Mouse (Mus musculus): ENCODE results near the gene Sgpp2.

DNA sequence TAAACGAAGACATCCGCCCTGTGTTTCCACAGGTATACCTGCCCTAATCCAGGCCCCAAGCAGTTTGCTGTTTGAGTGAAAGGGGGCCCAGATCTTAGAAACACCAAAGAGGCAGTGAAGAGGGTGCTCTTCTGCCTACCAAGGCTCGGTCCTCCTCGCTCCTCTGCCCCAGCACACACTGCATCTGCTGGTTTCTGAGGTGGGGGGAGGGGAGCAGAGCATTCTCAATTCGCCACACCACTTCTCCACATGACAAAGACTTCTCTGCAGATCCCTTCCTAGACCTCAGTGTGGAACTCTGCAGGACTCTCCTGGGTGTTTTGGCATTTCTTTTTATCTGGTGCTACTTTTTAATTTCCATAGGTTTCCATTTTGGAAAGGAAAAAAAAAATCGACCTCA lies 85.6 kb downstream of the Sgpp2 start:
- TF ChIP-seq CTCF (IDR thresholded peaks at IDR 0.05; ENCODE audit: borderline replicate concordance, control insufficient read depth, extremely low read depth, insufficient read depth, low read length, poor library complexity) = no peak
- no peak for TF ChIP-seq POLR2A (IDR thresholded peaks at IDR 0.05; ENCODE audit: control insufficient read depth, extremely low read depth, insufficient read depth, low read length, poor library complexity)
